Mouse (Mus musculus) liver, embryonic 13.5 days (tissue): ENCODE data around the gene Rgs17. TPM values are rescaled to one million over a fixed set of nuclear protein-coding genes. Genes with fewer than 3 reads are reported as not detected.

ENCODE experiments used
- ATAC-seq: fragments of 200-750 bp; cut with Nextera tagmentation; 2 replicates; pipeline ENCODE4 v1.8.0; 2017; ENCODE audit warnings: low read depth, mild to moderate bottlenecking, moderate number of reproducible peaks, moderate library complexity
- DNase-seq: peaks from one replicate; pipeline ENCODE4 v3.0.0; 2022
- H3K27ac ChIP-seq: fragments of 300-500 bp; sonication (generic); 2 replicates; pipeline ENCODE4 v1.5.1; 2015; ENCODE audit warnings: moderate library complexity, mild to moderate bottlenecking, inconsistent platforms
- H3K27me3 ChIP-seq: fragments of 300-500 bp; sonication (generic); 2 replicates; pipeline ENCODE4 v1.6.1; 2015; ENCODE audit warnings: mild to moderate bottlenecking, inconsistent platforms
- H3K36me3 ChIP-seq: fragments of 300-500 bp; sonication (generic); 2 replicates; pipeline ENCODE4 v1.6.1; 2015; ENCODE audit warnings: mild to moderate bottlenecking, inconsistent platforms
- H3K4me1 ChIP-seq: fragments of 300-500 bp; sonication (generic); replicated peaks from 2 replicates; pipeline ENCODE4 v1.6.1; 2015; ENCODE audit warnings: inconsistent platforms
- H3K4me2 ChIP-seq: fragments of 300-500 bp; sonication (generic); 2 replicates; pipeline ENCODE4 v1.6.1; 2015; ENCODE audit warnings: inconsistent platforms, mild to moderate bottlenecking, moderate library complexity
- H3K4me3 ChIP-seq: fragments of 300-500 bp; sonication (generic); replicated peaks from 2 replicates; pipeline ENCODE4 v1.5.1; 2015; ENCODE audit warnings: mild to moderate bottlenecking, inconsistent platforms
- H3K9ac ChIP-seq: fragments of 300-500 bp; sonication (generic); 2 replicates; pipeline ENCODE4 v1.6.1; 2015; ENCODE audit warnings: mild to moderate bottlenecking, inconsistent platforms
- H3K9me3 ChIP-seq: fragments of 300-500 bp; sonication (generic); replicated peaks from 2 replicates; pipeline ENCODE4 v1.6.1; 2016; ENCODE audit warnings: inconsistent platforms
- WGBS: fragments of 180-500 bp; shearing (Covaris S2); methylation state at CpG from one replicate; pipeline ENCODE4 v1.1.7; 2015; ENCODE audit not compliant: insufficient replicate concordance; 5-methylcytosine and 5-hydroxymethylcytosine counted together
- polyA plus RNA-seq: library from polyadenylated mRNA; unstranded; fragments of >200 nt; fragmentation: Nextera tagmentation; extraction: Ambion mirVana; gene quantifications from 2 replicates; pipeline ENCODE4 v1.2.1, GENCODE M21; 2015

Gene Rgs17
- polyA plus RNA-seq, 1 experiment from 2014 or later: 0.13 TPM

- WGBS: under 1% methylated on average over 47 of the region's 47 CpGs
- peaks cover 43% of the 10 kb centered on the region for H3K4me1 ChIP-seq
- peaks cover 25% of the 10 kb centered on the region for H3K36me3 ChIP-seq
- H3K9me3 ChIP-seq: no peaks in the 10 kb centered on the region
- ATAC-seq: peak; percentile 93
- peak within 1 kb of the TSS; percentile 97 for H3K4me3 ChIP-seq
- DNase-seq: peak; percentile 99
- no peaks in the 10 kb centered on the region for H3K27me3 ChIP-seq
- peak within 1 kb of the TSS; percentile 98 for H3K4me2 ChIP-seq
- H3K27ac ChIP-seq: peak within 1 kb of the TSS; percentile 92
- peak within 1 kb of the TSS; percentile 94 for H3K9ac ChIP-seq
These were observed 98.3 kb downstream of the Rgs17 start, which contains the start of gene Mtrf1l for GRCm38 (mm10) chr10:5823740-5824491. Mtrf1l (minus strand) TSS chr10:5823910.

- Histone ChIP-seq H3K4me3 (peak overlapping the region; percentile 97), H3K36me3 (peaks cover 32% of the 10 kb centered on the region), H3K27ac (peak overlapping the region; percentile 92), H3K4me1 (peaks cover 43% of the 10 kb centered on the region), H3K9me3 (no peaks in the 10 kb centered on the region), H3K4me2 (peak overlapping the region; percentile 98), H3K9ac (peak overlapping the region; percentile 94), H3K27me3 (no peaks in the 10 kb centered on the region)
- DNase-seq: no peak
- peak; percentile 2 for ATAC-seq
- under 1% methylated on average over 37 of the region's 37 CpGs for WGBS
These were observed 98.9 kb downstream of the Rgs17 start for GRCm38 (mm10) chr10:5823291-5823739.

GRCm38 (mm10) chr10:5818772-5819171 lies 103.4 kb downstream of the Rgs17 start:
- DNase-seq (no peak), ATAC-seq (no peak)
- H3K9me3 ChIP-seq: no peaks in the 10 kb centered on the region
- peaks cover 26% of the 10 kb centered on the region for H3K4me1 ChIP-seq
- WGBS: 80% methylated on average over 3 of the region's 3 CpGs
- H3K4me3 ChIP-seq: no peak overlapping the region
- no peaks in the 10 kb centered on the region for H3K27me3 ChIP-seq
- H3K4me2 ChIP-seq: no peak overlapping the region
- H3K27ac ChIP-seq: no peak overlapping the region
- H3K9ac ChIP-seq: no peak overlapping the region
- peaks cover 76% of the 10 kb centered on the region for H3K36me3 ChIP-seq

- Histone ChIP-seq H3K9ac (no peak overlapping the region), H3K4me2 (no peak overlapping the region), H3K4me1 (peaks cover 7% of the 10 kb centered on the region), H3K36me3 (peaks cover 89% of the 10 kb centered on the region), H3K27me3 (no peaks in the 10 kb centered on the region), H3K4me3 (no peak overlapping the region), H3K27ac (no peak overlapping the region), H3K9me3 (no peaks in the 10 kb centered on the region)
- no peak for DNase-seq
- ATAC-seq: no peak
- WGBS: 90% methylated on average over 2 of the region's 2 CpGs
These were observed 106.2 kb downstream of the Rgs17 start for GRCm38 (mm10) chr10:5815968-5816367.

GRCm38 (mm10) chr10:5813724-5814123 lies 108.5 kb downstream of the Rgs17 start:
- Histone ChIP-seq H3K27ac (no peak overlapping the region), H3K4me1 (no peaks in the 10 kb centered on the region), H3K27me3 (no peaks in the 10 kb centered on the region), H3K4me2 (no peak overlapping the region), H3K9ac (no peak overlapping the region), H3K9me3 (no peaks in the 10 kb centered on the region), H3K4me3 (no peak overlapping the region), H3K36me3 (peaks cover 73% of the 10 kb centered on the region)
- DNase-seq (no peak), ATAC-seq (no peak)
- WGBS: 88% methylated on average over 11 of the region's 11 CpGs

GRCm38 (mm10) chr10:5807683-5808082 lies 114.5 kb downstream of the Rgs17 start:
- Histone ChIP-seq H3K4me1 (peaks cover 34% of the 10 kb centered on the region), H3K4me3 (no peak overlapping the region), H3K4me2 (no peak overlapping the region), H3K27ac (peak overlapping the region; percentile 87), H3K9me3 (no peaks in the 10 kb centered on the region), H3K27me3 (no peaks in the 10 kb centered on the region), H3K9ac (peak overlapping the region; percentile 78), H3K36me3 (peaks cover 24% of the 10 kb centered on the region)
- ATAC-seq: no peak
- no peak for DNase-seq
- WGBS: 32% methylated on average over 2 of the region's 2 CpGs

- H3K9ac ChIP-seq: peak overlapping the region; percentile 78
- H3K4me3 ChIP-seq: no peak overlapping the region
- peaks cover 24% of the 10 kb centered on the region for H3K36me3 ChIP-seq
- no peaks in the 10 kb centered on the region for H3K9me3 ChIP-seq
- peaks cover 41% of the 10 kb centered on the region for H3K4me1 ChIP-seq
- 33% methylated on average over 4 of the region's 4 CpGs for WGBS
- H3K27me3 ChIP-seq: no peaks in the 10 kb centered on the region
- H3K27ac ChIP-seq: peak overlapping the region; percentile 87
- no peak for ATAC-seq
- H3K4me2 ChIP-seq: peak overlapping the region; percentile 78
- no peak for DNase-seq
These were observed 115.2 kb downstream of the Rgs17 start for GRCm38 (mm10) chr10:5806996-5807395.

- Histone ChIP-seq H3K9me3 (no peaks in the 10 kb centered on the region), H3K27me3 (no peaks in the 10 kb centered on the region), H3K4me1 (peaks cover 47% of the 10 kb centered on the region), H3K27ac (peak overlapping the region; percentile 87), H3K4me3 (peak overlapping the region; percentile 98), H3K36me3 (peaks cover 24% of the 10 kb centered on the region), H3K9ac (peak overlapping the region; percentile 78), H3K4me2 (peak overlapping the region; percentile 78)
- ATAC-seq (no peak), DNase-seq (no peak)
- WGBS: 7% methylated on average over 8 of the region's 8 CpGs
These were observed 115.8 kb downstream of the Rgs17 start for GRCm38 (mm10) chr10:5806416-5806815.

- Histone ChIP-seq H3K9me3 (no peaks in the 10 kb centered on the region), H3K36me3 (peaks cover 30% of the 10 kb centered on the region), H3K27me3 (no peaks in the 10 kb centered on the region), H3K27ac (peak overlapping the region; percentile 90), H3K4me2 (peak overlapping the region; percentile 78), H3K4me3 (peak overlapping the region; percentile 98), H3K9ac (peak overlapping the region; percentile 78), H3K4me1 (peaks cover 53% of the 10 kb centered on the region)
- under 1% methylated on average over 43 of the region's 43 CpGs for WGBS
- ATAC-seq (peak; percentile 88), DNase-seq (peak; percentile 97)
These were observed 116.4 kb downstream of the Rgs17 start for GRCm38 (mm10) chr10:5805731-5806307.

GRCm38 (mm10) chr10:5805243-5805730 lies 116.9 kb downstream of the Rgs17 start, which contains the start of gene Fbxo5:
Fbxo5 (minus strand) TSS chr10:5805600.
- Histone ChIP-seq H3K9ac (peak within 1 kb of the TSS; percentile 96), H3K36me3 (peaks cover 35% of the 10 kb centered on the region), H3K4me1 (peaks cover 56% of the 10 kb centered on the region), H3K4me3 (peak within 1 kb of the TSS; percentile 98), H3K4me2 (peak within 1 kb of the TSS; percentile 94), H3K27me3 (no peaks in the 10 kb centered on the region), H3K27ac (peak within 1 kb of the TSS; percentile 97), H3K9me3 (no peaks in the 10 kb centered on the region)
- ATAC-seq (peak; percentile 87), DNase-seq (peak; percentile 98)
- under 1% methylated on average over 42 of the region's 42 CpGs for WGBS

GRCm38 (mm10) chr10:5804691-5805156 lies 117.5 kb downstream of the Rgs17 start:
- Histone ChIP-seq H3K9ac (peak overlapping the region; percentile 96), H3K27me3 (no peaks in the 10 kb centered on the region), H3K27ac (peak overlapping the region; percentile 97), H3K4me1 (peaks cover 56% of the 10 kb centered on the region), H3K9me3 (no peaks in the 10 kb centered on the region), H3K36me3 (peaks cover 41% of the 10 kb centered on the region), H3K4me3 (peak overlapping the region; percentile 98), H3K4me2 (peak overlapping the region; percentile 94)
- under 1% methylated on average over 24 of the region's 24 CpGs for WGBS
- ATAC-seq (peak; percentile 11), DNase-seq (peak; percentile 50)
